In the genomic region with DNA sequence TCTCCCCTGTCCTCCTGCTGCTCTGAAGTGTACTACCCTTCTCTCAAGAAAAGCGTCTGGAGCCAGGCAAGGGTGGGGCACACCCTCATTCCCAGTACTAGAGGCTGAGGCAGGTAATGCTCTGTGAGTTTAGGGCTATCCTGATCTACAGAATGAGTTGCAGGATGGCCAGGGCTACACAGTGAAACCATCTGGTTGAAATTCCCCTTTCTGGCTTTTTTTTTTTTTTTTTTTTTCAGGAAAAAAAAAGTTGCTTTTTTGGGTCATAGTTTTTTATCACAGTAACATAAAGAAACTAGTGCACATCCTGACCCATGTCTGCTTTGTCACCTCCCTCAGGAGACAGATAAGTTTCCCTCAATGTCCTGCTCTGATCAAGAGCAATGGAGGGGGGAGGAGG, we compare ENCODE assay signal across 27 mouse cellular contexts. TPM values are rescaled to one million over a fixed set of nuclear protein-coding genes. Genes with fewer than 3 reads are reported as not detected.
DNase-seq lines count a peak whose midpoint lies in the region; ATAC-seq and TF ChIP-seq lines count a peak whose summit lies in the region.
"Had no signal": no experiment of that assay in that cellular context is flagged by ENCODE, and none has a peak within 500 bp of the region (broad histone marks: within the 10 kb centered on the region; RNA-seq: fewer than 3 reads in every experiment).

No protein-coding gene starts in this region.

- no peak overlapping the region for H3K4me2 ChIP-seq in CH12.LX (ENCODE audit: insufficient read depth, low read depth, poor library complexity, severe bottlenecking)
- no peak overlapping the region for H3K4me2 ChIP-seq in liver, embryonic 11.5 days
- no peak overlapping the region for H3K4me2 ChIP-seq in liver, embryonic 14.5 days (ENCODE audit: low read depth)
- no peak overlapping the region for H3K4me2 ChIP-seq in kidney, embryonic 14.5 days (replicated peaks; ENCODE audit: low read depth, low read length)
- H3K4me2 ChIP-seq: embryonic facial prominence, embryonic 12.5 days; embryonic facial prominence, embryonic 15.5 days; forebrain, embryonic 13.5 days; heart, embryonic 11.5 days; hindbrain, embryonic 14.5 days had no signal

- peak; percentile 27; the same call in 1 of the 2 replicates for ATAC-seq in liver, embryonic 11.5 days (replicated peaks; ENCODE audit: low FRiP score)
- ATAC-seq in liver, embryonic 14.5 days (ENCODE audit: insufficient read depth) = peak; percentile 34; the same call in 1 of the 2 replicates
- no peak for ATAC-seq in kidney, embryonic 14.5 days (ENCODE audit: low FRiP score, low TSS enrichment)
- ATAC-seq: CD4-positive, CD25-positive, alpha-beta regulatory T cell, adult 4 months; forebrain, embryonic 13.5 days; forebrain, embryonic 16.5 days; hindbrain, postnatal 0 days; Patski had no signal

- TF ChIP-seq POLR2A in CH12.LX (IDR thresholded peaks at IDR 0.05; ENCODE audit: low read depth, low read length) (no peak), MEL (IDR thresholded peaks at IDR 0.05; ENCODE audit: control insufficient read depth in 1 of 2, insufficient read depth in 1 of 2, low read depth in 1 of 2, low read length in 2 of 2, poor library complexity in 1 of 2) (no peak; a peak in 2 of 4 replicates)

- intact Hi-C loops in heart, postnatal 14 days (cut with DNase I) = no loop called here

- H3K79me2 ChIP-seq in CH12.LX (replicated peaks; ENCODE audit: control insufficient read depth, extremely low read depth, insufficient read depth, poor library complexity, severe bottlenecking) (no peaks in the 10 kb centered on the region), MEL (ENCODE audit: control insufficient read depth, insufficient read depth, low read length, poor library complexity) (no peaks in the 10 kb centered on the region)

- H3K4me1 ChIP-seq in CH12.LX (ENCODE audit: control insufficient read depth in 1 of 2, insufficient read depth in 2 of 2) (peaks cover 0 to 23% of the 10 kb centered on the region in 2 experiments; a peak in 2 of 4 replicates), MEL (ENCODE audit: control insufficient read depth in 1 of 2, insufficient read depth in 2 of 2, low read length in 2 of 2) (peaks cover 11 to 28% of the 10 kb centered on the region in 2 experiments; a peak in 3 of 4 replicates)
- peaks cover 30% of the 10 kb centered on the region for H3K4me1 ChIP-seq in liver, embryonic 11.5 days (replicated peaks; ENCODE audit: control insufficient read depth, insufficient read depth, low read length)
- peaks cover 19 to 32% of the 10 kb centered on the region in 2 experiments for H3K4me1 ChIP-seq in liver, embryonic 14.5 days (replicated peaks; ENCODE audit: control insufficient read depth in 2 of 2, insufficient read depth in 2 of 2, low read length in 1 of 2)
- H3K4me1 ChIP-seq in kidney, embryonic 14.5 days (ENCODE audit: control insufficient read depth, insufficient read depth, low read length) = no peaks in the 10 kb centered on the region
- peaks cover 29% of the 10 kb centered on the region for H3K4me1 ChIP-seq in hindbrain, embryonic 10.5 days (replicated peaks)
- H3K4me1 ChIP-seq: embryonic facial prominence, embryonic 12.5 days; embryonic facial prominence, embryonic 15.5 days had no signal

- WGBS in liver, embryonic 11.5 days = 43% methylated on average over 1 of the region's 1 CpGs
- WGBS in liver, embryonic 14.5 days (ENCODE audit: insufficient replicate concordance) = 30% methylated on average over 1 of the region's 1 CpGs
- 75% methylated on average over 1 of the region's 1 CpGs for WGBS in kidney, embryonic 14.5 days
- WGBS in hindbrain, embryonic 10.5 days = 58% methylated on average over 1 of the region's 1 CpGs

- DNase-seq in CH12.LX (ENCODE audit: extremely low read depth) (no peak), MEL (ENCODE audit: low read depth, low spot score) (peak; percentile 62)
- DNase-seq in liver, embryonic 11.5 days (ENCODE audit: low spot score) = no peak
- DNase-seq in liver, embryonic 14.5 days (ENCODE audit: low read depth in 3 of 3, low spot score in 3 of 3) = no peak
- DNase-seq in layer of hippocampus, adult 11-12 months (ENCODE audit: low spot score) = no peak
- DNase-seq in heart, postnatal 14 days = no peak
- DNase-seq in hindbrain, embryonic 10.5 days (ENCODE audit: low spot score) = no peak
- DNase-seq: adrenal gland, postnatal 10 days; cerebellum, adult 11 months; cerebellum, adult 2 months; cerebellum, adult 9-11 months; cerebellum, postnatal 25 days; gastrocnemius, adult 2 months; gastrocnemius, postnatal 14 days; heart, postnatal 36 days had no signal

- no peak overlapping the region for H3K27ac ChIP-seq in CH12.LX (ENCODE audit: insufficient read depth, low read depth)
- peak overlapping the region; percentile 94 for H3K27ac ChIP-seq in MEL (ENCODE audit: control insufficient read depth, low read depth, low read length)
- H3K27ac ChIP-seq in liver, embryonic 11.5 days (ENCODE audit: low read depth, low read length) = peak overlapping the region; percentile 80
- peak overlapping the region; percentile 68 for H3K27ac ChIP-seq in liver, embryonic 14.5 days
- H3K27ac ChIP-seq in kidney, embryonic 14.5 days (ENCODE audit: low read depth, low read length) = no peak overlapping the region
- H3K27ac ChIP-seq in hindbrain, embryonic 10.5 days = no peak overlapping the region
- H3K27ac ChIP-seq: embryonic facial prominence, embryonic 12.5 days; embryonic facial prominence, embryonic 15.5 days; forebrain, embryonic 10.5 days; forebrain, embryonic 13.5 days; gastrocnemius, adult 2 months; hindbrain, embryonic 14.5 days; hindbrain, postnatal 0 days had no signal

- TF ChIP-seq EP300 in CH12.LX (IDR thresholded peaks at IDR 0.05; ENCODE audit: low read length) = no peak
- TF ChIP-seq EP300 in MEL (IDR thresholded peaks at IDR 0.05; ENCODE audit: low read depth in 1 of 2, low read length in 2 of 2) = peak; percentile 17 to 72; a peak in 2 of 4 replicates
- no peak; the same call in 1 of the 2 replicates for TF ChIP-seq EP300 in liver, embryonic 14.5 days (IDR thresholded peaks at IDR 0.05; ENCODE audit: low read depth)

- H3K9me3 ChIP-seq in CH12.LX (replicated peaks; ENCODE audit: low read length) (no peaks in the 10 kb centered on the region), MEL (replicated peaks; ENCODE audit: insufficient read depth, low read length) (no peaks in the 10 kb centered on the region)
- H3K9me3 ChIP-seq in liver, embryonic 11.5 days (ENCODE audit: control insufficient read depth, low read length) = no peaks in the 10 kb centered on the region
- H3K9me3 ChIP-seq in liver, embryonic 14.5 days (ENCODE audit: control insufficient read depth, low read length) = no peaks in the 10 kb centered on the region
- H3K9me3 ChIP-seq in kidney, embryonic 14.5 days (ENCODE audit: control insufficient read depth, low read length) = no peaks in the 10 kb centered on the region
- H3K9me3 ChIP-seq in hindbrain, embryonic 10.5 days = no peaks in the 10 kb centered on the region
- H3K9me3 ChIP-seq: embryonic facial prominence, embryonic 12.5 days; embryonic facial prominence, embryonic 15.5 days; forebrain, embryonic 10.5 days; forebrain, embryonic 13.5 days had no signal

- TF ChIP-seq CTCF in CH12.LX (conservative IDR thresholded peaks at IDR 0.05 in 1 of 2, IDR thresholded peaks at IDR 0.05 in 1 of 2; ENCODE audit: low read depth in 2 of 2, low read length in 2 of 2) (no peak), MEL (IDR thresholded peaks at IDR 0.05 in 2 of 3, conservative IDR thresholded peaks at IDR 0.05 in 1 of 3; ENCODE audit: control insufficient read depth in 1 of 3, insufficient read depth in 1 of 3, low read depth in 2 of 3, low read length in 3 of 3, poor library complexity in 1 of 3, severe bottlenecking in 1 of 3) (no peak)
- TF ChIP-seq CTCF in liver, embryonic 14.5 days (IDR thresholded peaks at IDR 0.05; ENCODE audit: low read depth) = no peak

- in situ Hi-C loops in CH12.LX (cut with MboI; ENCODE audit: low pct_ligation_motif_present, low pct_unique_long_range_greater_than_20kb, low sequenced_read_pairs) = no loop called here

- H3K36me3 ChIP-seq in CH12.LX (replicated peaks in 1 of 2; ENCODE audit: control insufficient read depth in 1 of 2, insufficient read depth in 1 of 2, low read length in 1 of 2) (no peaks in the 10 kb centered on the region), MEL (ENCODE audit: control insufficient read depth in 1 of 2, insufficient read depth in 2 of 2, low read length in 2 of 2) (peaks cover 0 to 23% of the 10 kb centered on the region in 2 experiments; a peak in 2 of 4 replicates)
- H3K36me3 ChIP-seq in liver, embryonic 11.5 days (ENCODE audit: control insufficient read depth, insufficient read depth, low read length) = no peaks in the 10 kb centered on the region
- H3K36me3 ChIP-seq in liver, embryonic 14.5 days (replicated peaks; ENCODE audit: control insufficient read depth, insufficient read depth, low read depth) = no peaks in the 10 kb centered on the region
- no peaks in the 10 kb centered on the region for H3K36me3 ChIP-seq in kidney, embryonic 14.5 days (ENCODE audit: control insufficient read depth, insufficient read depth, low read length)
- H3K36me3 ChIP-seq in hindbrain, embryonic 10.5 days = no peaks in the 10 kb centered on the region
- H3K36me3 ChIP-seq: embryonic facial prominence, embryonic 12.5 days; embryonic facial prominence, embryonic 15.5 days; forebrain, embryonic 10.5 days had no signal

- no peak for TF ChIP-seq RAD21 in CH12.LX (IDR thresholded peaks at IDR 0.05; ENCODE audit: low read depth, low read length)
- no peak for TF ChIP-seq RAD21 in MEL (IDR thresholded peaks at IDR 0.05; ENCODE audit: low read depth, low read length)

- dilution Hi-C loops in CH12.LX (cut with MboI; ENCODE audit: extremely low pct_ligation_motif_present, extremely low pct_unique_long_range_greater_than_20kb, low sequenced_read_pairs) = no loop called here

- no peak overlapping the region for H3K4me3 ChIP-seq in CH12.LX (replicated peaks in 1 of 3; ENCODE audit: low read depth in 2 of 3, low read length in 2 of 3, poor library complexity in 1 of 3)
- H3K4me3 ChIP-seq in MEL (ENCODE audit: control insufficient read depth in 1 of 2, insufficient read depth in 1 of 2, low read depth in 2 of 2, low read length in 2 of 2) = no peak overlapping the region; a peak in 1 of 4 replicates
- no peak overlapping the region for H3K4me3 ChIP-seq in liver, embryonic 11.5 days (ENCODE audit: low read depth, low read length)
- H3K4me3 ChIP-seq in liver, embryonic 14.5 days (ENCODE audit: insufficient read depth in 1 of 2, low read depth in 2 of 2, low read length in 2 of 2) = no peak overlapping the region
- no peak overlapping the region for H3K4me3 ChIP-seq in kidney, embryonic 14.5 days (ENCODE audit: low read length)
- no peak overlapping the region for H3K4me3 ChIP-seq in hindbrain, embryonic 10.5 days
- H3K4me3 ChIP-seq: embryonic facial prominence, embryonic 12.5 days; embryonic facial prominence, embryonic 15.5 days; erythroblast, embryonic 14.5 days; forebrain, embryonic 10.5 days; forebrain, embryonic 13.5 days; gastrocnemius, adult 2 months had no signal

- H3K27me3 ChIP-seq in CH12.LX (replicated peaks) = no peaks in the 10 kb centered on the region
- H3K27me3 ChIP-seq in MEL (ENCODE audit: control insufficient read depth in 1 of 2, insufficient read depth in 2 of 2, low read length in 2 of 2) = no peaks in the 10 kb centered on the region
- H3K27me3 ChIP-seq in liver, embryonic 11.5 days (replicated peaks; ENCODE audit: control insufficient read depth, insufficient read depth, low read length) = no peaks in the 10 kb centered on the region
- no peaks in the 10 kb centered on the region for H3K27me3 ChIP-seq in liver, embryonic 14.5 days (ENCODE audit: control insufficient read depth, insufficient read depth, low read length)
- no peaks in the 10 kb centered on the region for H3K27me3 ChIP-seq in kidney, embryonic 14.5 days (ENCODE audit: control insufficient read depth, insufficient read depth, low read length)
- H3K27me3 ChIP-seq in hindbrain, embryonic 10.5 days (ENCODE audit: insufficient read depth, poor library complexity, severe bottlenecking) = no peaks in the 10 kb centered on the region
- H3K27me3 ChIP-seq: embryonic facial prominence, embryonic 12.5 days; embryonic facial prominence, embryonic 15.5 days; forebrain, embryonic 13.5 days had no signal

- H3K9ac ChIP-seq in CH12.LX (ENCODE audit: insufficient read depth, low read depth) (no peak overlapping the region), MEL (ENCODE audit: control insufficient read depth, low read depth, low read length, poor library complexity, severe bottlenecking) (peak overlapping the region; percentile 58)
- peak overlapping the region; percentile 20; the same call in 1 of the 2 replicates for H3K9ac ChIP-seq in liver, embryonic 11.5 days (ENCODE audit: low read depth, low read length)
- H3K9ac ChIP-seq in liver, embryonic 14.5 days (replicated peaks) = no peak overlapping the region
- no peak overlapping the region for H3K9ac ChIP-seq in kidney, embryonic 14.5 days (ENCODE audit: low read depth, low read length)
- H3K9ac ChIP-seq: embryonic facial prominence, embryonic 12.5 days; embryonic facial prominence, embryonic 15.5 days; forebrain, embryonic 13.5 days; hindbrain, embryonic 14.5 days had no signal

RNA-seq across cellular contexts. Expression of a gene that starts 24.0 kb away (rescaled TPM):
- 20.9 and 21.5 TPM in 2 replicates for total RNA-seq in CH12.LX (2012; rRNA removed)
- 11.4 and 12.5 TPM in 2 replicates for total RNA-seq in CH12.LX (2014; rRNA removed)
- polyA plus RNA-seq in CH12.LX (2012; ENCODE audit: insufficient read length, low read depth) = 10.9 and 12.4 TPM in 2 replicates
- total RNA-seq in MEL (2012; rRNA removed) = 17.4 and 19.9 TPM in 2 replicates
- 10 to 100 TPM in 1 of 2 experiments, not detected in 1; 17.8 TPM for polyA plus RNA-seq in MEL (2012; ENCODE audit: insufficient read depth in 1 of 2, insufficient read length in 2 of 2, low read depth in 1 of 2, low replicate concordance in 2 of 2, missing spikeins in 1 of 2)
- polyA plus RNA-seq in liver, embryonic 11.5 days (2014; fragmentation: Nextera tagmentation; extraction: Ambion mirVana) = 19.9 and 20.7 TPM in 2 replicates
- polyA plus RNA-seq in liver, embryonic 14.5 days (2012; rRNA removed) = 8.4 and 8.8 TPM in 2 replicates
- polyA plus RNA-seq in liver, embryonic 14.5 days (2014; fragmentation: Nextera tagmentation; extraction: Ambion mirVana) = 5.6 and 6.1 TPM in 2 replicates
- 13.7 and 15.2 TPM in 2 replicates for polyA plus RNA-seq in kidney, embryonic 14.5 days (2014; fragmentation: Nextera tagmentation; extraction: Ambion mirVana)
- total RNA-seq in heart, postnatal 14 days (2021) = 10 to 100 TPM; 20.1 to 21.7 TPM
- 21.3 and 22.2 TPM in 2 replicates for polyA plus RNA-seq in hindbrain, embryonic 10.5 days (2016; fragmentation: Nextera tagmentation; extraction: Ambion mirVana)

Comparison
In these comparisons a context has a peak if more than half of its experiments do, and no peak if none do; other contexts are left out.
1. H3K9ac ChIP-seq: peak in MEL (single experiment) and liver, embryonic 11.5 days (single experiment); none in CH12.LX (single experiment), liver, embryonic 14.5 days (single experiment) and kidney, embryonic 14.5 days (single experiment).
2. H3K27ac ChIP-seq: peak in MEL (single experiment), liver, embryonic 11.5 days (single experiment) and liver, embryonic 14.5 days (single experiment); none in CH12.LX (single experiment), kidney, embryonic 14.5 days (single experiment) and hindbrain, embryonic 10.5 days (single experiment).